9 mouse cellular contexts compared by ENCODE assay signal in the genomic region with DNA sequence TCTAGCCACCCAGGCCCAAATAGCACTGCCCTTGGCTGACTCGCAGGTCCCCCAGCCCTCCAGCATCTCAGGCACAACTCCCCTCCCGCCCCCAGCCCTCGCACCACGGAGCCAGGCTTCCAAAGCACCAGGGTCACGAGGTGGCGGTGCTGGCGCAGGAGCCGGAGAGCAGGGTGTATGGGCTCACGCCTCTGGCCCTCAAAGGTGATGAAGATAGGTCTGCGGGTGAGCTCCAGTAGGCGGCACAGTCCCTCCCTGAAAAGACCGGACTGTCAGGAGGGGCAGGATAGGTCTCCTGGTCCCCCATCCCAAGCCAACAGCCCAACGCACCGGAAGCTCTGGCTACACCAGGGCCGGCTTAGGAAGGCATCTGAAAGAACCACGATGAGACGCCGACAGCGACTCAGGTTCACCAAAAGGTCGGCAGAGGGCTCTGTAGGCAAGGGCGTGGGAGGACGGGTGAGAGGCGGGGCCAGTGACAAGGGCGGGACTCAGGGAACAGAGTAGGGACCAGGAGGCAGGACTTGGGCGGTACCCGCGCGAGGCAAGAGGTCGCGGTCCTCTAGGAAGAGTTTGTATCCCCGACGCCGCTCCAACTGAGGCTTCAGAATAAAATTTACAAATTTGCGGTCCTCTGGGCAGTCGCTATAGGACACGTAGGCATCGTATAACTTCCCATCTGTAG. TPM values are rescaled to one million over a fixed set of nuclear protein-coding genes. Genes with fewer than 3 reads are reported as not detected.
DNase-seq lines count a peak whose midpoint lies in the region; ATAC-seq lines count a peak whose summit lies in the region.
"Had no signal": no experiment of that assay in that cellular context is flagged by ENCODE, and none has a peak within 500 bp of the region (broad histone marks: within the 10 kb centered on the region; RNA-seq: fewer than 3 reads in every experiment).

No protein-coding gene starts in this region.

- peak overlapping the region; percentile 20 for H3K4me3 ChIP-seq in forebrain, embryonic 15.5 days

- H3K4me1 ChIP-seq in forebrain, embryonic 15.5 days = 0 out of 2 replicates have a peak, but pooled peaks cover 6% of the 10 kb centered on the region

- H3K9ac ChIP-seq in forebrain, embryonic 15.5 days (replicated peaks) = no peak overlapping the region

- 4% methylated on average over 37 of the region's 37 CpGs for WGBS in forebrain, embryonic 15.5 days

- peak; percentile 83 for ATAC-seq in forebrain, embryonic 15.5 days (replicated peaks)

- H3K27me3 ChIP-seq in forebrain, embryonic 15.5 days = peaks cover 15% of the 10 kb centered on the region; the same call in 1 of the 2 replicates

- H3K9me3 ChIP-seq in forebrain, embryonic 15.5 days = no peaks in the 10 kb centered on the region

- H3K36me3 ChIP-seq in forebrain, embryonic 15.5 days = no peaks in the 10 kb centered on the region

- peak overlapping the region; percentile 35 for H3K4me2 ChIP-seq in forebrain, embryonic 15.5 days (replicated peaks)

- no peak overlapping the region for H3K27ac ChIP-seq in forebrain, embryonic 15.5 days (replicated peaks)

- peak; percentile 92 for DNase-seq in MN1 (ENCODE audit: low spot score)
- peak; percentile 79 to 91 for DNase-seq in cerebellum, adult 18-20 months
- DNase-seq in heart, postnatal 4 days = peak; percentile 86
- peak; percentile 32 to 48 for DNase-seq in layer of hippocampus, adult 8-10 months (ENCODE audit: low spot score in 2 of 2)
- peak; percentile 90 to 91 for DNase-seq in lung, postnatal 4 days
- DNase-seq in right cerebral cortex, adult 2 months (ENCODE audit: low spot score in 2 of 2) = peak; percentile 20 to 40
- DNase-seq in urinary bladder, postnatal 36 days (ENCODE audit: low spot score in 2 of 2) = peak; percentile 85 to 90

RNA-seq across cellular contexts. Expression of a gene that starts 8.2 kb away (rescaled TPM):
- polyA plus RNA-seq in forebrain, embryonic 15.5 days (2015; fragmentation: Nextera tagmentation; extraction: Ambion mirVana) = 1.8 and 2.0 TPM in 2 replicates
- total RNA-seq in heart, postnatal 4 days (2021) = 1 to 10 TPM; 3.3 to 4.3 TPM
- total RNA-seq in layer of hippocampus, adult 8-10 months (2022) = 1 to 10 TPM; 2.6 to 3.1 (median 2.9) TPM

RNA-seq across cellular contexts. Expression of a gene that starts 14.2 kb away (rescaled TPM):
- not detected in 2 replicates for polyA plus RNA-seq in forebrain, embryonic 15.5 days (2015; fragmentation: Nextera tagmentation; extraction: Ambion mirVana)
- under 1 TPM in 1 of 2 experiments, not detected in 1; 0.23 TPM for total RNA-seq in heart, postnatal 4 days (2021)
- not detected for total RNA-seq in layer of hippocampus, adult 8-10 months (2022)

RNA-seq across cellular contexts. Expression of a gene that starts 25.4 kb away (rescaled TPM):
- 0.09 TPM in 1 of 2 replicates, not detected in the other for polyA plus RNA-seq in forebrain, embryonic 15.5 days (2015; fragmentation: Nextera tagmentation; extraction: Ambion mirVana)
- total RNA-seq in heart, postnatal 4 days (2021) = under 1 TPM in 1 of 2 experiments, not detected in 1; 0.20 TPM
- not detected for total RNA-seq in layer of hippocampus, adult 8-10 months (2022)
- total RNA-seq: left cerebral cortex, postnatal 14 days had no signal

RNA-seq across cellular contexts. Expression of a gene that starts 30.0 kb away (rescaled TPM):
- polyA plus RNA-seq in forebrain, embryonic 15.5 days (2015; fragmentation: Nextera tagmentation; extraction: Ambion mirVana) = 74.5 TPM in 2 replicates
- total RNA-seq in heart, postnatal 4 days (2021) = 10 to 100 TPM; 40.2 to 42.5 TPM
- 10 to 100 TPM; 39.5 to 57.5 (median 54.0) TPM for total RNA-seq in layer of hippocampus, adult 8-10 months (2022)

RNA-seq across cellular contexts. Expression of a gene that starts 31.3 kb away (rescaled TPM):
- polyA plus RNA-seq in forebrain, embryonic 15.5 days (2015; fragmentation: Nextera tagmentation; extraction: Ambion mirVana) = 47.3 and 50.0 TPM in 2 replicates
- under 1 TPM; 0.26 to 0.54 TPM for total RNA-seq in heart, postnatal 4 days (2021)
- 10 to 100 TPM; 72.5 to 87.3 (median 78.8) TPM for total RNA-seq in layer of hippocampus, adult 8-10 months (2022)

Comparison
In these comparisons a context has a peak if more than half of its experiments do, and no peak if none do; other contexts are left out.
1. DNase-seq: peak in every context shown above with its lines; median percentile 92 in MN1; 90 in lung, postnatal 4 days; 88 in urinary bladder, postnatal 36 days; 86 in heart, postnatal 4 days; 85 in cerebellum, adult 18-20 months; 40 in layer of hippocampus, adult 8-10 months; 30 in right cerebral cortex, adult 2 months.